Mouse (Mus musculus) C2C12 (cell line): ENCODE results near the gene Draxin. TPM values are rescaled to one million over a fixed set of nuclear protein-coding genes. Genes with fewer than 3 reads are reported as not detected.
A peak's percentile ranks its signal among the peaks of the same experiment; 100 is the strongest.

Source experiments
- H3K27me3 ChIP-seq: one replicate; pipeline ENCODE4 v1.6.1; 2011; ENCODE audit not compliant: control insufficient read depth, insufficient read depth, insufficient read length
- H3K36me3 ChIP-seq: one replicate; pipeline ENCODE4 v1.6.1; 2011; ENCODE audit not compliant: control insufficient read depth, insufficient read depth
- H3K4me3 ChIP-seq: one replicate; pipeline ENCODE4 v1.5.1; 2011; ENCODE audit warnings: mild to moderate bottlenecking, control low read depth; ENCODE audit not compliant: poor library complexity, insufficient read depth, severe bottlenecking
- H3K79me2 ChIP-seq: one replicate; pipeline ENCODE4 v1.6.1; 2011; ENCODE audit not compliant: control insufficient read depth, insufficient read depth
- H3K79me3 ChIP-seq: one replicate; pipeline ENCODE4 v1.6.1; 2011; ENCODE audit warnings: low read depth, control low read depth
- H3ac ChIP-seq: one replicate; pipeline ENCODE3; 2011; ENCODE audit warnings: low read depth; ENCODE audit not compliant: control insufficient read depth, insufficient read length
- CEBPB ChIP-seq: IDR thresholded peaks from one replicate; pipeline ENCODE4 v1.6.1; 2011; ENCODE audit warnings: low read depth, mild to moderate bottlenecking, control low read depth, moderate library complexity
- CTCF ChIP-seq: IDR thresholded peaks from one replicate; pipeline ENCODE4 v1.5.1; 2011; ENCODE audit not compliant: control insufficient read depth, insufficient read depth, insufficient read length
- FOSL1 ChIP-seq: IDR thresholded peaks from one replicate; pipeline ENCODE4 v1.8.0; 2011; ENCODE audit warnings: mild to moderate bottlenecking, low read length; ENCODE audit not compliant: poor library complexity, insufficient read depth, severe bottlenecking
- MAX ChIP-seq: IDR thresholded peaks from one replicate; pipeline ENCODE4 v1.6.1; 2011; ENCODE audit warnings: mild to moderate bottlenecking, control low read depth
- MYOD1 ChIP-seq: IDR thresholded peaks from one replicate; pipeline ENCODE4 v1.6.1; 2011; ENCODE audit warnings: low read depth; ENCODE audit not compliant: control insufficient read depth, insufficient read length
- MYOG ChIP-seq: IDR thresholded peaks from one replicate; pipeline ENCODE4 v1.6.1; 2011; ENCODE audit not compliant: control insufficient read depth, insufficient read length; ENCODE audit errors: extremely low read depth
- USF1 ChIP-seq: IDR thresholded peaks from one replicate; pipeline ENCODE4 v1.6.1; 2011; ENCODE audit warnings: low read depth, mild to moderate bottlenecking, control low read depth, moderate library complexity
- polyA plus RNA-seq: library from polyadenylated mRNA; unstranded; fragments of >200 nt; fragmentation: generic; extraction: Trizol; gene quantifications from one replicate; pipeline ENCODE4 v1.2.1, GENCODE M21; 2012; ENCODE audit warnings: missing spikeins

Gene Draxin
- polyA plus RNA-seq, 1 experiment = 0.01 TPM

GRCm38 (mm10) chr4:148170842-148171241 is 40.3 kb upstream of the Draxin start:
- Histone ChIP-seq H3ac (no peak overlapping the region), H3K27me3 (peaks cover 45% of the 10 kb centered on the region)
- TF ChIP-seq USF1 (no peak), CTCF (peak; percentile 56)

DNA sequence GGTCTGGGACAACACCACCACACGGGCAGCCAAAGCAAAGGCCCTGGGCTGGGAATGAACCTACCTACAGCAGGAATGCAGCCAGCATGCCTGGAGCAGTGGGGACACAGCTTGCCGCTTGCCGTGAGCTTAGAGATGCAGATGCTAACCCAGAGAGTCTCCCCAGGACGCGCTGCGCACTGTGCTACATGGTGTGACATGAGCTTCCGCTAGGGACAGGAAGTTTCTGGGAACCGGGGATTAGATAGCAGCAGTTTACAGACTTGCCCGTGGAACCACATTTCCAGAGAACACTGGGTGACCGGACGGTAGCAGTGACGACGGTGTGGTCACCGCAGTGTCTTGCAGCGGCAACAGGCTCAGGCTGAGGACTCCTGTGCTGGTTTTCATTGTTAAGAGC is 39.1 kb upstream of the Draxin start:
- H3K36me3 ChIP-seq = no peaks in the 10 kb centered on the region
- H3K4me3 ChIP-seq = no peak overlapping the region
- H3K27me3 ChIP-seq = peaks cover 44% of the 10 kb centered on the region
- TF ChIP-seq MAX (no peak), FOSL1 (no peak), MYOG (no peak), CTCF (no peak), MYOD1 (no peak), CEBPB (no peak), USF1 (no peak)
- no peaks in the 10 kb centered on the region for H3K79me2 ChIP-seq
- no peak overlapping the region for H3ac ChIP-seq
- no peaks in the 10 kb centered on the region for H3K79me3 ChIP-seq

More at GRCm38 (mm10) chr4:148170842-148171241, 40.3 kb upstream of the Draxin start:
- Histone ChIP-seq H3K79me3 (no peaks in the 10 kb centered on the region), H3K79me2 (no peaks in the 10 kb centered on the region), H3K36me3 (no peaks in the 10 kb centered on the region), H3K4me3 (no peak overlapping the region)

DNA sequence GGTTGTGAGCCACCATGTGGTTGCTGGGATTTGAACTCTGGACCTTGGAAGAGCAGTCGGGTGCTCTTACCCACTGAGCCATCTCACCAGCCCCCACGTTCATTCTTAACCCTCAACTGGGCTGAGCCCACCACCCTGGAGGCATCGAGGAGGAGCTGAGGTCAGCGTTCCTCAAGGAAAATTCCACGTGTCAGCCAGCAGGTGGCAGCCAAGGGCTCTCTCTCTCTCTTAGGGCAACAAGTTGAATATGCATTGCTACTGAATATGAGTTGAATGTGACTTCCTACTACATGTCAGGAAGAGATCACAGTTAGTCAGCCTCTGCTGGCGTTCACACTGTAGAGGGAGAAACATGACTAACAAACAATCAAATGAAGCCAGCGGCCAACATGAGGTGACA is 37.8 kb upstream of the Draxin start:
- Histone ChIP-seq H3K27me3 (peaks cover 40% of the 10 kb centered on the region), H3K79me2 (no peaks in the 10 kb centered on the region), H3K79me3 (no peaks in the 10 kb centered on the region), H3K4me3 (no peak overlapping the region), H3K36me3 (no peaks in the 10 kb centered on the region), H3ac (no peak overlapping the region)
- TF ChIP-seq USF1 = no peak
- TF ChIP-seq CTCF = peak; percentile 33
- peak; percentile 41 for TF ChIP-seq MAX
- TF ChIP-seq CEBPB = no peak

DNA sequence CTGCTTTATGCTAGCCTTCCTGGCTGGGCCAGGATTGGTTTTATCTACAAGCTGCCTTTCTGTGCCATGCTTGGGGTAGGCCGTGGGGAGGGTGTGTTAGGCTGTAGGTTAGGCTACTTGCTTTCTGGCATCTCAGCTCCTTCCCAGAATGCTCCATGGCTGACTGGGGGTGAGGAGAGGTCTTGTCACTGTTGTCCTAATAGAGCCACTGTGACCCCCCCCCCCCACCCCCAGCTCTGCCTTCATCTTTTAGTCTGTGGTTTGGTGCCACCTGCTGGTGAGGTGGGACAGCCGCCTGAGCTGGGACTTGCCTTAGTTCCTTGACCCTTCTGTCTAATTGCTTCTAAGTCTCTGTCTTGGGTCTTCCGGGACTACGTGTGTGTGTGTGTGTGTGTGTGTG is 36.5 kb upstream of the Draxin start:
- no peaks in the 10 kb centered on the region for H3K36me3 ChIP-seq
- TF ChIP-seq CEBPB (no peak), CTCF (peak; percentile 17), FOSL1 (no peak), MYOG (no peak)
- H3K79me2 ChIP-seq = no peaks in the 10 kb centered on the region
- H3K27me3 ChIP-seq = peaks cover 33% of the 10 kb centered on the region
- no peak overlapping the region for H3ac ChIP-seq
- H3K4me3 ChIP-seq = no peak overlapping the region
- no peaks in the 10 kb centered on the region for H3K79me3 ChIP-seq

- TF ChIP-seq MAX (no peak), MYOG (no peak), FOSL1 (no peak), USF1 (no peak), CTCF (no peak), MYOD1 (no peak)
- Histone ChIP-seq H3K36me3 (no peaks in the 10 kb centered on the region), H3K4me3 (no peak overlapping the region), H3K79me3 (no peaks in the 10 kb centered on the region), H3K27me3 (peaks cover 29% of the 10 kb centered on the region), H3ac (no peak overlapping the region), H3K79me2 (no peaks in the 10 kb centered on the region)
Observed at GRCm38 (mm10) chr4:148166431-148166830, 35.9 kb upstream of the Draxin start.

DNA sequence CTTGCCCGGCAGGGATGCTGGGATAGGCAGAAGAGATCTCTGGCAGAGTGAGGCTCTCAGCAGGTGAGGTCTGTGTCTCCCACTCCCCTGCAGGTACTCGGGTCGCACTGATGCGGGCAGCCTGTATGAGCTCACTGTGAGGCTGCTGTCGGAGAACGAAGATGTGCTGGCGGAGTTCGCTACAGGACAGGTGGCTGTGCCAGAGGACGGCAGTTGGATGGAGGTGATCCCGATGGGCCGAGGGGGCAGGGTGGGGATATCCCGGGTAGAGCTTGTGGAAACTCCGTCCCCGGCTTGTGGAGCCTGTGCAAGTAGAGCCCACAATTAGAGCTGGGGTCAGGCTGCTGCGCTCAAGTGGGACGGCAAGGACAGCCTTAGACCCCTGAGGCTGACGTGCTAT is 35.1 kb upstream of the Draxin start:
- Histone ChIP-seq H3K4me3 (no peak overlapping the region), H3K79me3 (no peaks in the 10 kb centered on the region), H3ac (no peak overlapping the region), H3K36me3 (no peaks in the 10 kb centered on the region), H3K27me3 (peaks cover 28% of the 10 kb centered on the region), H3K79me2 (no peaks in the 10 kb centered on the region)
- no peak for TF ChIP-seq MYOG
- TF ChIP-seq CTCF = no peak
- TF ChIP-seq MYOD1 = no peak

- H3K79me2 ChIP-seq = no peaks in the 10 kb centered on the region
- no peaks in the 10 kb centered on the region for H3K36me3 ChIP-seq
- TF ChIP-seq FOSL1 = no peak
- TF ChIP-seq CTCF = no peak
- TF ChIP-seq MAX = no peak
- TF ChIP-seq USF1 = no peak
- TF ChIP-seq MYOG = no peak
- no peak for TF ChIP-seq MYOD1
- TF ChIP-seq CEBPB = no peak
- no peak overlapping the region for H3ac ChIP-seq
- H3K79me3 ChIP-seq = no peaks in the 10 kb centered on the region
- no peak overlapping the region for H3K4me3 ChIP-seq
- peaks cover 28% of the 10 kb centered on the region for H3K27me3 ChIP-seq
Observed at GRCm38 (mm10) chr4:148164461-148164860, 34.0 kb upstream of the Draxin start.
